Mouse (Mus musculus) lung, postnatal 36 days (tissue): ENCODE measurements around the gene Gm4707.
"Not testable (repeated sequence)": the region's sequence is repeated elsewhere in the genome, so short reads cannot be mapped to it uniquely, and the experiment has no call there.

Experiments
- DNase-seq: peaks from one replicate; pipeline ENCODE4 v3.0.0; 2022; ENCODE audit warnings: mixed read lengths

The Gm4707 gene

DNA sequence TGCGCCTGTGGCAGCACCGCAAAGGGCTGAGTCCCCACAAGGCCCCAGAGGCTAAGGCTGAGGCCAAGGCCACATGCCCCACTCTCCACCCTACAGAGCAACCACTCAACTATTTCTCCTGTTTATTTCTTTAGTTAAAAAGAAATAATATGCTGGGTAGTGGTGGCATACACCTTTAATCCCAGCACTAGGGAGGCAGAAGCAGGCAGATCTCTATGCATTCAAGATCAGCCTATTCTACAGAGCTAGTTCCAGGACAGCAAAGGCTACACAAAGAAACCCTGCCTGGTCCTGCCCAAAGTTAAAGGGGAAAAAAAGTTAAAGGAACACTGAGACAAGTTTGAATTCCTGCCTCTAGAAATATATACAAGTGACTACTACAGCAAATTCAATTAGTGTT is at the start of gene Gm4707:
Gene Gm4707, minus strand, starts transcription at position 101 of the 400 bp plus-strand sequence.
- no peak for DNase-seq

DNA sequence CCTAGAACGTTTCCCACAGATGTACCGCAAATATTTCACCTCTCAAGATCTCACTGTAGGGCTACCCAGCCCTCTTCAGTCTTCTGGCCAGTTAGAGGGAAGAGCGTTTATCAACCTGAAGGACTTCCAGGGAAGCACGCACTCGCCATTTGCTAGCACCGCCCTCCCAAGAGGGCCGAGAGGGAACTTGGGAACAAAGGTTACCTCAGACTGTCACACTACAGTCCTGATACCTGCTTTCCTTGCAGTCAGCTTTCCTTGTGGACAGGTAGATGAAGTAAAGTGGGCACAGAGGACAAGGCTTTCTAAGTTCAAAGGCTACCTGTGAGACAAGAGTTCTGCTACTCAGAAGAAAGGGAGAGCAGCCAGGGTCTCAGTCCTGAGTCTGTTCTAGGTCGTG is 47.1 kb upstream of the Gm4707 start:
- no peak for DNase-seq

DNA sequence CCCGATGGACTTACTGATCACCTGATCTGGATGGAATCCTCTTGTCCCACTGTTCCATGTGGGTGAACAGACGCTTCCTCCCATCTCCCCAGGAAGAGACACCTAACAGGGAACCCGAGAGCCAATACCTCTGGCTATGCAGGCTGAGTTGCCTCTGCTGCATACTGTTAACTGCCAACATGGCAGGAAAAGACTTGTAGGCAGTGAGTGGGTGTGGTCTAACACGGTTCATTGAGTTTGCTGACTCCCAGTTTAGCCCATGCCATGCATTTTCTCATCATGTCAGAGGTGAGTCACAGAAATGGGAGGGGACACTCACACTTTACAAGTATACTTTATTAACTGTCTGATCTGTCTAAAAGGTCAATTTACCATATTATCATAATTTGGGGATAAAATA is 36.1 kb upstream of the Gm4707 start:
- no peak for DNase-seq

DNA sequence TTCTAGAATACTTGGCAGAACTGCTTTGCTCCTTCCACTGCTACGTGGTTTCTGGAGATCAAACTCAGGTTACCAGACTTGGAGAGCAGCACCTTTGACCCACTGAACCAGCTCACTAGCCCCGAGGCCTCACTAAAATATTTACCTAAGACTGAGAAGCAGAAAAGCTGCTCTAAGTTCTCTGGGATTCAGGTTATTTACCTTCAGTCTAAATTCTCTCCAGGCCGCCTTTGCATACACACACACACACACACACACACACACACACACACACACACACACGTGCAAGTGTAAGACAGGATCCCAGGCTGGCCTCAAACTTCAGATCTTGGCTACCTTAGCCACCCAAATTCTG is 31.6 kb upstream of the Gm4707 start:
- no peak for DNase-seq

DNA sequence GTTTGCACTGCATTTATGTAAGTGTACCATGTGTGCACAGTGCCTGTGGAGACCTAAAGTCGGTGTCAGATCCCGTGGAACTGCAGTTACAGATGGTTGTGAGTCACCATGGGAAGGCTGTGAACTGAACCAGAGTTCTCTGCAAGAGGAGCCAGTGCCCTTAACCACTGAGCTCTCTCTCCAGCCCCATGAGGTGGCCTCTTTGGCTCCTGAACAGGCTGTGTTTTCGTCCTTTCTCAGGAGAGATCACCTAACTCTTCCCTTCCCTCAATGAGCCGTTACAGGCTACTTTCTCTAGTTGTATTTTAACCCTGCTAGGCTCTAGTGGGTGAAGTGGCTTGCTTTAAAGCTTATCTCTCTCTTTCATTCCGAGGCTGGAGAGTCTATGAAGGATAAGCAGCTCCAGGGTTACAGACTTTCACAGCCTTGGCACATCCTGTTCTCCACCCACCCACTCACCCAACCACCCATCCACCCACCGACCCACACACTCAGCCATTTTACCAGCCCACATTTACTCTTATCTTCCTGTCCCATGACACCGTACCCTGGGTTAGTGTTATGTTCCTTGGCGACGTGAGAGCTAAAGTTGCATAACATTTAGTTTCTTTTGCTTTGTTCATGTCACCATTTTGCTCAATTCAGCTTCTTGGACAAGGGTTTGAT is 31.1 kb upstream of the Gm4707 start:
- peak; percentile 44 for DNase-seq

DNA sequence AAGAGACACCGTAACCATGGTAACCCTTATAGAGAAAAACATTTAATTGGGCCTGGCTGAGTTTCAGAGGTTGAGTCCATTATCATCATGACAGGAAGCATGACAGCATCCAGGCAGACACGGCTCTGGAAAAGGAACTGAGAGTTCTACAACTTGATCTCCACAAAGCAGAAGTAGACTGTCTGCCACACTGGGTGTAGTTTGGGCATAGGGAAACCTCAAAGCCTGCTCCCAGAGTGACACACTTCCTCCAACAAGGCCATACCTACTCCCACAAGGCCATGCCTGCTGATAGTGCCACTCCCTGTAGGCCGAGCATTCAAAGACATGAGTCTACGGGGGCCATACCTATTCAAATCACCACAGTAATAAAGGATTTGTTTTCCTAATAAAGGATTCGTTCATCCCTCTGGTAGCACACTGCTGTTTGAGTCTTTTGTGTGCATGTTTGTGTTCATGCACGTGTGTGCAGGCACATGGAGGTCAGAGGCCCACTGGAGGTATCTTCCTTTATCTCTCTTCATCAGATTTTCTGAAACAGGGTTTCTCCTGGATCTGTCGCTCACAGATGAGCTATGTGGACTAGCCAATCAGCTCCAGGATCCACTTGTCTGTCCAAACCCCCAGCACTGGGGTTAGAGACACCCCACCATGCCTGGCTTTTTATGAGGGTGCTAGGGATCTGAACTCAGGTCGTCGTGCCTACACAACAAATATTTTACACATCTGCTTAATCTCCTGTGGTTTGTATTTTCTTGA is 30.2 kb upstream of the Gm4707 start:
- peak; percentile 28 for DNase-seq

DNA sequence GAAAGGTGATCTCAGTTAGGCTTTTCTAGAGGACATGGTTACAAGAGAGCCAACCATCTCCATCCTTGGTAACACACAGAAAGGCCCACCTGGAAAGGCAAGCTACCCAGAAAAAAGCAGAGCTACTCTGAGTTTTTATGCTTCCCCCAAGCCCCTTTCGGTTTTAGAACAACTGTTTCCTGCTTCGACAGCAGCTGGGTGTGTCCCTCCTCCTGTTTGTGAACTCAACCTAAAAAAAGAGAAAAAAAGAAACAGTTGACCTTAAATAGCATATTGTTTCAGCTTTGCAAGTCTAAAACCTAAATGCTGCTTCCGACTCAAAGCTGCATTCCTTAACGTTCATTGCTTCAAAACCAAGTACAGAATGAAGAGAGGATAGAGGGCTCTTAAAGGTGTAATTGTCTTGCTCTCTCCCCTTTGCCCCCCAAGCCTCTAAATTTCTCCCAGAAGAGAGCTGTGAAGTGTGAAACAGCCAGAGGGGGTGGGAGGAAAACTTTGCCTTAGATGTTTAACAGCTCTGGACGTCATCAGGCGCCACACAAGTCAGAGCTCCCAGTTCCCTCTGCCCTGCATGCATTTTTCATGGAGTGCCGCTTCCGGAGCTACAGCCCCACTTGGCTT is 26.6 kb upstream of the Gm4707 start:
- peak; percentile 51 for DNase-seq

DNA sequence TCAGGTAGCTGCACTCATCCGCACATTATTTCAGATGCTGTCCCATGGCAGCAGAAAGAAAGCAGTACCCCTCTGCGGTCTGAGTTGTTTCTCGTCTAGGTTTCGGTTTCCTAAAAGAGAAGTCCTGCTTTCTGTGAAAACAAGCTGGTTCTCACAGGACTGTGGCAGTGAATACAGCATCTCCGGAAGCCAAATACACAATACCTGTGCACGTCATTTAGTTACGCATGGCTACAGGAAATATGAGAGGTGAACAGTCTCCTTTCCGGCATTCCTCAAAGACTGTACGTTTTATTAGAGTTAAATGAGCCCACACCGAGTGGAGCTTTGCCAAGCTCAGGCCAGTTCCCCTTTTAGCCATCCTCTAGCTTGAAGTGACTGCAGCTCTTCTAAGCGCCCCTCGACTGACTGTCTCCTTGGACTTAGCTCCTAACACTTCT is 26.1 kb upstream of the Gm4707 start:
- peak; percentile 61 for DNase-seq

DNA sequence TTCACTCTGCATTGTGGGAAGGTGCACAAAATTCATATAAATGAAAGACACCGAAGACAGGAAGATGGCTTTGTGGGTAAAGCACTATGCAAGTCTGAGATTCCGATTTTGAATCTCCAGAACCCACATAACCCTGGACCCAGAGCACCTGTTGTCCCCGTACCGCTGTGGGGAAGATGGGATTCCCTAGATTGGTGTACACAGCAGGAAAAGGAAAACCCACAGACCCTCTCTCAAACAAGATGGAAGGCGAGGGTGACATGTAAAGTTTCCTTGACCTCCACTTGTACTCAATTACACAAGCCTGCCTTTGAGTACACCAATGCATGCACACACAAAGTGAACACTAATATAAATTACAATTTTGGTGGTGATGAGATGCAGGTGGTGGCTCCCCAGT is 25.0 kb upstream of the Gm4707 start:
- no peak for DNase-seq

DNA sequence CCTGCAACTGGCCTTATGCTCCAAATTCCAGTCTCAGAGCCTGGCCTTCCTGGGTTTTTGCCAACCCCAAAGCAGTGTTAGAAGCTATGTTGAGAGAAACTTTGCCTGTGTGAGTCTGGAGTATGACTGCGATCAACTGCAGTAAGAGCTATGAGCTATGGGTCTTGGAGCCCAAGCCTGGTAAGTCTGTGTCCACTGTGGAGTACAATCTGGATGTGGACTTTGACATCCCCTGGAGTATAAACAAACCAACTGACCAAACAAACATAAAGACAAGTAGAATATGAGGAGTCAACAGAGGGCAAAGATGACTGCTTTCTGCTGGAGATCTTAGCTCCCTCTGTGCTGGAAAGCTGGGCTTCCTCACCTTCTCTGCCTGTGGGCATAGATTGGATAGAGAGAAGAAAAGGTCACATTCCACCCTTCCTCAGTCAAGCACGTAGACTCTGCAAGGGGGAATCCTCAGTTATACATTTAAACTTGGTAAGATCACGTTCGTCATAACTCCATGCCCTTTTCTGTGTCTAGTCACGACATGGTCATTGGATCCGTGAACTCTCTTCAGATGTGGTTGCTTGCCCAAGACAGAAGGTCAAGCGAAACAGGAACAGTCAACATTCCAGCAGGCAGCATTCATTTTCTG is 23.8 kb upstream of the Gm4707 start:
- DNase-seq: no peak

DNA sequence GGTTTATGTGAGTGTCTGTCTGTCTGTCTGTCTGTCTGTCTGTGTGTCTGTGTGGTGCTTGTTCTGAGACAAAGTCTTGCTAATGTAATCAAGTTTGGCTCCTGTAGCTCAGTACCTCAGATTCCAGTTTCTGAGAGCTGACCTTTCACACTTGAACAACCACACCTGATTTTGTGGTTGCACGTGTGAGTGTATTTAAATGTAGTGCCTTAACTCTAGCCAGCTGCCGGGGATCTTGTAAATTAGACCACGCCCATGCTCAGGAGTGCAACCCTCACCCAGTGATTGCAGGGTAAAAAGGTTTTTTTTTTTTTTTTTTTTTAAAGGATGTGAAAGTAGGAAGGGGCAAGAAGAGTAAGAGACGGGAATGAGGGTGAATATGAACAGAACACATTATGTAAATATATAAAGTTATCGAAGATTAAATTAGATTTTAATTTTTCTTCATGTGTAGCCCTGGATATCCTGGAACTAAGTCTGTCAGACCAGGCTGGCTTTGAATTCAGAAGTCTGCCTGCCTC is 19.7 kb upstream of the Gm4707 start:
- DNase-seq: peak; percentile 80

DNA sequence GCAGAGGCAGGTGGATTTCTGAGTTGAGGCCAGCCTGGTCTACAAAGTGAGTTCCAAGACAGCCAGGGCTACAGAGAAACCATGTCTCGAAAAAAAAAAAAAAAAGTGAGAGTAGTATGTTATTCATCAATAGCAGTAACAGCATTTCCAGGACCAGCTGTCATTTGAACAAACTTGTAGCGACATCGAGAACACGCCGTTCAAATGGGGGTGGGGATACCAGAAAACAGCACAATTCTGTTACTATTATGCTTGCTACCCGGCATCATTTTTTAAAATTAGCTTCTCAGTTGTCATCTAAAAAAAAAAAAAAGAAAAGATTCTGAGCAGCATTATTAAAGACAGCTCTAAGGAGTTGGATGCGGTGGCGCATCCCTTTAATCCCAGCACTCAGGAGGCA is 17.8 kb upstream of the Gm4707 start:
- no peak for DNase-seq

DNA sequence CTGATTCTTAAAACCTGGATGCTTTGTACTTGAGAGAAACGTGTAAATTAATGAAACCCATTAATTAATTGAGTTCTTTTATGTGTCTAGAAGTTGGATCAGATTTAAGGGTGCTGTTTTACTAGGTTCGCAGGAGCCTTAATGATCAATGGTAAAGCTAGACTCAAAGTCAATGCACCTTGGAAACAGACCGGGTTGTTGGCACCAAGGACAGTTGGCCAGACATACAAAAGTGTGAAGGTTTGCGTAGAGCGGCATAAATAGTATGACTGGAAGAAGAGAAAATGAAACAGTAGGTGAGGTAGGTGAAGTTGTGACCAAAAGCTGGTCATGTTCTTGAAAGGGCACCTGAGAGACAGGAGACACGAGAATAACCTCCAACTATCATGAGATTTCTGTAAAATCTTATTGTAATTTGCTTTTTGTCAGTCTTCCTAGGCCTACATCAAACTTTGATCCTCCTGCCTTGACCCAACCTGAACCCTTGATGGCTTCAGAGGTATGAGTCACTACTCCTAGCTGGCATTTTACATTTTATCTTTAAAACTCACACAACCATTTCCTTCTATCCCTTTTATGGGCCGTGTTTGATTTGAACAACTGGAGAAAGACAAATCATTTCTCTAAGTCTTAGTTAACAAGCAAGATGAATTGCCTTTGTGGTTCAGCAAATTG is 16.8 kb upstream of the Gm4707 start:
- no peak for DNase-seq

DNA sequence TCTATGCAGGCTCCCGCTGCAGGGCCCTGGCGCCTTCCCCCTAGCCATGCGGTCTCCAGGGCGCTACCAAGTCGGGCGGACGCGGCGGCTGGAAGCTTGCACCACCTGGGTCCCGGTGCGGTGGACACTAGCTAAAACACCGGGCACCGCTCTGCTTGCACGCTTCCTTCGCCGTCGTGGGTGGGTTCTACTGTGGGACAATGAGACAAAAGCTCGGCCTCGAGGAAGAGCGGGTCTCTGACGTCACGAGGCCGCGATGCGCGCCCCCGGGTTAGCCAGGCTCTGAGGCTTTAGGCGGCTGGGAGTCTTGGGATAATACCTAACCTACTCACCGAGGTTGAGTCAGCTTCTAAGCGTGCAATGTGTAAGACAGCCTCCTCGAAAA is 16.0 kb upstream of the Gm4707 start:
- DNase-seq: peak; percentile 65

DNA sequence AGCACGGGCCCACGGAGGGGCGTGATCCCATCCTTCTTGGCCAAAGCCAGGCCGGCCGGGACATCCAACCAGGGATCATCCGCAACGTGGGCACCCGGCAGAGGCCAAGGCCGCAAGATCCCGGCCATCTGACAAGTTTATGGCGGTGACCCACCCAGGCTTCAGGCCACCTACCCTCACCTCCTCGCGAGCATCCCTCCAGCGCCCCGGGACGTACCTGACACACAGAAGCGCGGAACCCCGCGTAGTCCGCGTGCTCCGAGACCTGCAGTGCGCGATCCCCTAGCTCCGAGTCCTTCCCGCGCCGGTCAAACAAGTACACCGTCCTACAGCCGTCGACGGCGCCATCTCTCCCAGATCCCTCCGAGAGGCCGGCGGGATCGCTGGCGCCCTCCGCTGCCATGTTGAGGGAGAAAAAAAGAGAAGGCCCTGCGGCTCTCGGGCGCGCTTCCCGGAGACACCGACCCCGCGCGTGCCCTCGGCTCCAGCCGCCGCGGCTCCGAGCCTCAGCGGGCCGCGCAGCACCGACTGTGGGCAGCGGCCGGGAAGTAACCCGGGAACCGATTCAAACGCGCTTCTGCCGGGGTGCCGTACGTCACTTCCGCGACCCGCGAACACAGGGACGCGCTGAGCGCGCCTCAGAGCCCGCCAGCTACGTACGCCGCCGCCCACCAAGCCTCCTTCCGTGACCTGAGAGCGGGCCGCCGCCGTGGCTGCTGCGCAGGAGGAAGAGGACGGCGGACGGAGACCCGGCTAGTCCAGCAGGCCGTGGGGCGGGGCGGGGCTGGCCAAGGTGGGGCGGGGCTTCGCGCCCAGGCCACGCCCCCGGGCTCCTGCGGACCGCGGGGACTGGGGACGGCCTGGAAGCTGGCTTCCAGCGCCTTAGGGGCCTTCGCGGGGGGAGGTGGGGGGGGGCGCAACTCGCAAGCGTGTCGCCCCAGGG is 15.3 kb upstream of the Gm4707 start, which contains the start of gene Smchd1:
Gene Smchd1, minus strand, starts transcription at position 582 of the 943 bp plus-strand sequence.
- DNase-seq: peak; percentile 96

DNA sequence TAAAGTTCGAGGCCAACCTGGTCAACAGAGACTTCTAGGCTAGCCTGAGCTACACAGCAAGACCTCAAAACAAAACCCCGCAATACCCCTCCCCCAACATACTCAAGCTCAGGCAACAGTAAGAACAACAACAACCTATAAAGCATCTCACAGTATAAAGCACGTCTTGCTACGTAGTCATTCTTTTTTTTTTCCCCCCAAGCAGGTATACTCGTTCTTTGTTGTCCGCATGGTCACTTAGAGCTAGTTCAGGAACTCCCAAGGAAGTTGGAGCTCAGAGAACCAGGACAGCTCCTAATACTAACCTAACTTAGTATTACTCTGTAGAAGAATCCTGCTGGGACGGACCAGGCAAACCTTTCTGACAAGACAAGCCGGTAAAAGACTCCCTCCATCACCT is 14.4 kb upstream of the Gm4707 start:
- no peak for DNase-seq

DNA sequence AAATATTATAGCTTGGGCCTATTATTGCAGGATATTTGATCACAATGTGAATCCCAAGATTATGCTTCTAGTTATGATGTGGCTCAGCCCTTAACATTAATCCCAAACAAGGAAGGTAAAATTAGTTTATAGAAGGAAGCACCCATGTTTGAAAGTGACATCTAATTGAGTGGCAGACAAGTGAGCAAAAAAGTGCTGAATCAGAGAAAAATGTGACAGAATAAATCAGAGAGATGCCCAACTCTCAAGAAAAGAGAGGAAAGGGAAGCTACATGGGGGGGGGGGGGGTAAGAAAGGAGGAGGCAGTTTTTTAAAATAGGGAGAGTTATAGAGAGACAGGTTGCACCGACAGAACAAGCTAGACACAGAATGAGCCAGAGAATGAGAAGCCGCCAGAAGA is 11.5 kb upstream of the Gm4707 start:
- DNase-seq: no peak

DNA sequence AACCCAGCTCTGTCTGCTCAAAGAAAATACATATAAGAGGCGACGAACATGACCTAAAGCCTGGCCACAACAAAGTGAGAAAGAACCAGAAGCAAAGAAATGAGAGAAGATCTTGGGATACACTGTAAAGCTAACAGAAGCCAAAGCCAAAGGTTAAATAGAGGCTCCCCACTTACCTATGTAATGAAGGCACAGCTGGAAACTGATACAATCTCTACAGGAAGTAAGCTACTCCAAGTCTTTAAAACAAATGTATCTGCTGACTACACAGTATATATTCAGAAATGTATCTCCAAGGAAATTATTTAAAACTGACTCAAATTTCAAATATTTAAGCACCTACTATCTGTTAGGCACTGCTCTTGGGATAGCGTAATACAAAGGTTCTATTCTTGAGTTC is 594 bp upstream of the Gm4707 start:
- DNase-seq: no peak

DNA sequence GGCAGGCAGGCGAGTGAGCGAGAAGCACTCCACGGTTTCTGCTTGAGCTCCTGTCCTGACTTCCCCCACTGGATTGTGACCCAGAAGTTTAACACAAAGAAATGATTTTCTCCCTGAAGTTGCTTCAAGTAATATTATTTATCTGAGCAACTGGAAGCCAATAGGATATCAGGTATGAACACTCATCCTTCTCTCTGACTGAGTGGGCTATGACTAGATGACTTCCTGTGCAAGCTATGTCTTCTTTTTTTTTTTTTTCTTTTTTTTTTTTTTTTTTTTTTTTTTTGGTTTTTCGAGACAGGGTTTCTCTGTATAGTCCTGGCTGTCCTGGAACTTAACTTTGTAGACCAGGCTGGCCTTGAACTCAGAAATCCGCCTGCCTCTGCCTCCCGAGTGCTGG is 2.4 kb downstream of the Gm4707 start:
- DNase-seq: not testable (repeated sequence)

DNA sequence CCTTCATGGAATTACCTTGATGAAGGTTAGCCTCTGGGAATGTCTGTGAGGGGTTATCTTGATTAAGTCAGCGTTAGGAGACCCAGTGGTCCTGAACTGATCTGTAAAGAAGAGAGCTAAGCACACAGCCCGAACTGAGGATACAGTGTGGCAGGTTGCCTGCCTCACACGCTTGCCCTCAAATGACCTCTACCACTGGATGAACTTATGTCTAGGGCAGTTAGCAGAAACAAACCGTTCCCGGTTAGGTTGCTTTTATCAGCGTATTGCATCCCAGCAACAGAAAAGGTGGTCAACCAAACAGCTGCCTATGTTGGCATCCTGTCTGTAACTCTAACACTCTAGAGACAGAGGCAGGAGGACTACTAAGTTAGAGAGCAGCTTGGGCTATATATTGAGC is 14.5 kb downstream of the Gm4707 start:
- DNase-seq: no peak

DNA sequence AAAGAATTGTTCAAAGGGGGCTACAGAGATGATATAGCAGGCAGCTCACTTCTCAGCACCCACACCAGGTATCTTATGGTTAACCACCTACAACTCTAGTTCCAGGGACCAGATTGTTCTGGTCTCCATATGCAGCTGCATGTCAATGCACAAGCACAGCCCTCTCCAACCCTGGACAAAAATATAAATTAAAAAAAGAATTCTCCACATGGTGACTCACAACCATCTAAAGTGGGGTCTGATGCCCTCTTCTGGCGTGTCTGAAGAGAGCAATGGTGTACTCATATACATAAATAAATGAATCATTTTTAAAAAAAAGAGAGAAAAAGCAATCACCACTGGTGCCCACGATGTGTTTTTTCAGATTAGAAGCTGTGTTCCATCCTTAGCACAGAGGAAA is 15.0 kb downstream of the Gm4707 start:
- no peak for DNase-seq

DNA sequence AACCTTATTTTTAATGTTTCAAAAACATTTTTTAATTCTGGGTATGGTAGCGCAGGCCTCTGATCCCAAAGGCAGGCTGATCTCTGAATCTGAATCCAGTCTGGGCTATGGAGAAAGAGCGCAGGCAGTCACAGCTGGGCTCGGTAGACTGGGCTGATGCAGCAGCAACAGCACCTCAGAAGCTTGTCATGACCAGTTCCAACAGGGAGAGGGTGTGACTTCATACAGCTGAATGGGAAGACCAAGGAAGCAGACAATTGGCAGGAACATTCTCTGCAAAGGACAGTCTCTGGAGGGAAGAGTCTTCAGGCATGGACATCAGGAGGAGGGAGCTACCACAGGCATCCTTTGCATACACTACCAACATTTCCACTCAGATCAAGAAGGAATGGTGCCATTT is 15.6 kb downstream of the Gm4707 start:
- DNase-seq: no peak
